Mouse (Mus musculus) gastrocnemius, adult 2 months (tissue): ENCODE measurements around the gene C1qa. TPM values are rescaled to one million over a fixed set of nuclear protein-coding genes. Genes with fewer than 3 reads are reported as not detected.
A peak's percentile ranks its signal among the peaks of the same experiment; 100 is the strongest.

Source experiments
- DNase-seq: peaks from one replicate; pipeline ENCODE4 v3.0.0; 2022
- H3K27ac ChIP-seq: fragments of 200-600 bp; 2 replicates; pipeline ENCODE4 v1.8.1; 2022; ENCODE audit warnings: mild to moderate bottlenecking
- H3K4me3 ChIP-seq: fragments of 200-600 bp; 2 replicates; pipeline ENCODE4 v1.8.1; 2022; ENCODE audit warnings: mild to moderate bottlenecking, moderate library complexity
- CTCF ChIP-seq: fragments of 200-600 bp; IDR thresholded peaks from 2 replicates; pipeline ENCODE4 v1.8.1; 2022; ENCODE audit warnings: antibody characterized with exemption, mild to moderate bottlenecking, moderate library complexity
- intact Hi-C: fragments of 180-260 bp; cut with DNase I; formaldehyde crosslinking; loops from one replicate; pipeline ENCODE4 v1.15.1; 2025
- total RNA-seq, 2 experiments: library from RNA; stranded (reverse); gene quantifications; 2 replicates each; pipeline ENCODE4 v1.2.3; 2021

Gene C1qa
- total RNA-seq, 2 experiments from 2014 or later = 7.0 to 15.8 TPM

GRCm38 (mm10) chr4:136867690-136868345 is 30.8 kb downstream of the C1qa start:
- H3K27ac ChIP-seq = no peak overlapping the region
- intact Hi-C loops = no loop called here
- no peak for TF ChIP-seq CTCF
- no peak for DNase-seq
- no peak overlapping the region for H3K4me3 ChIP-seq

DNA sequence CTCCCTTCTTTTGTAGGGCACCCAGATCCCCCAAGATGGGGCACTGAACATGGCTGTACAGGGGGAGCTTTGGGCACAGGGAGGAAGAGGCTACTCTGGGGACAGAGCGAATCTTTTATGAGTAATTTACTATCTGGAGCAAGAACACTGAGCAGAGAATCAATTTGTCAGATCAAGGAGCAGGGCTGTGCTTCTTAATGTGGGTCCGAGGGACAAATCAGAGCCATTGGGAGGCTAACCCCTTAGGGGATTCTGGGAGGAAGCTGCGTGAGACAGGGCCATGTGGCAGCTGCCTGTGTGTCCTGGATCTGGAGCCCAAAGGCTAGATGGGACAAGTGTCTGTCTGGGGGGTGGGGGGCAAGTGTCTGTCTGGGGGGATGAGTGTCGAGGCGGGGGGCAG is 33.1 kb downstream of the C1qa start:
- intact Hi-C loops = no loop called here
- no peak overlapping the region for H3K4me3 ChIP-seq
- no peak for TF ChIP-seq CTCF
- H3K27ac ChIP-seq = no peak overlapping the region
- no peak for DNase-seq

- H3K4me3 ChIP-seq = no peak overlapping the region
- no peak overlapping the region for H3K27ac ChIP-seq
- intact Hi-C loops = no loop called here
- TF ChIP-seq CTCF = no peak
- DNase-seq = no peak
Measured at GRCm38 (mm10) chr4:136864751-136865470, 33.7 kb downstream of the C1qa start.

- intact Hi-C loops = no loop called here
- no peak overlapping the region for H3K4me3 ChIP-seq
- no peak for TF ChIP-seq CTCF
- no peak for DNase-seq
- no peak overlapping the region for H3K27ac ChIP-seq
Measured at GRCm38 (mm10) chr4:136863517-136863916, 35.1 kb downstream of the C1qa start.

GRCm38 (mm10) chr4:136862411-136862810 is 36.2 kb downstream of the C1qa start:
- no peak overlapping the region for H3K4me3 ChIP-seq
- no peak overlapping the region for H3K27ac ChIP-seq
- intact Hi-C loops = no loop called here
- TF ChIP-seq CTCF = no peak
- no peak for DNase-seq

GRCm38 (mm10) chr4:136861806-136862205 is 36.8 kb downstream of the C1qa start:
- no peak for DNase-seq
- H3K27ac ChIP-seq = no peak overlapping the region
- H3K4me3 ChIP-seq = no peak overlapping the region
- no peak for TF ChIP-seq CTCF
- intact Hi-C loops = no loop called here

GRCm38 (mm10) chr4:136860022-136860421 is 38.6 kb downstream of the C1qa start:
- DNase-seq = no peak
- Histone ChIP-seq H3K4me3 (no peak overlapping the region), H3K27ac (no peak overlapping the region)
- peak; percentile 28; the same call in 1 of the 2 replicates for TF ChIP-seq CTCF
- intact Hi-C loops = no loop called here

DNA sequence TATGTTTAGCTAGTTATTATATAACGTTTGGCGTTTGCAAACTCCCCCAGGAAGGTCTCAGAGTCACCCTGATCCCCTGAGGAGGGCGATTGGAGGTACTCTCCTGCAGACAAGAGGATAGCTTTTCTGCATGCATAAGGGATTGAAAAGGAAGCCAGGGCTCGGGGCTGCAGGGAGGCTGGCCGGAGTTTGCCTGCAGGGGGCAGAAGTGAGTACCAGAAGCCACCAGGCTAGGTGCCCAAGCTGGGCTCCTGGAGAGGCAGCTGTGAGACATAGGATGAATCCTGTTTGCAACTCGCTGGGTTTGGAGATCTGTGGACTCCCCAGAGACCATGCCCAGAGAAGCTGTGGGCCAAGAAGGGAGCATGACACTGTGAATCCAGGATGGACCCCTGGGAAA is 43.5 kb downstream of the C1qa start:
- DNase-seq = no peak
- peak; percentile 43 for TF ChIP-seq CTCF
- no peak overlapping the region for H3K4me3 ChIP-seq
- H3K27ac ChIP-seq = no peak overlapping the region
- intact Hi-C loops = no loop called here

DNA sequence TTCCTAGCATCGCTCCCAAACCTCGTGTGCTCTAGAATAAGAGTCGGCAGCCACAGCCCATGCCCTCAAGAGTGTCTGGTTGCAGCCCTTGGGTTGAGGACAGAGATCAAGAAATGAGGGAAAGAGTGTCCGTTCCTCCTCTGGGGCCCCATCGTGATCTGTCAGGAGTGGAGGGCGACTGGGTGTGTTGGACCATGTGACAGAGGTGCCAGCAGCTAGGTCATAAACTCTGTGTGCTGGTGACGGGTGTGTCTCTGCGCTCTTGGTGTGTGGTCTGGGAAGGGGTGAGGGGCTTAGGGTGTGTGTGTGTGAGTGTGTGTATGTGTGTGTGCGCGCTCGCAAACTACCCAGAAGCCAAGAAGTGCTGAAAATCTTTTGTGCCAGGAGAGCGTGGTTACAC is 45.6 kb downstream of the C1qa start:
- intact Hi-C loops = no loop called here
- H3K4me3 ChIP-seq = no peak overlapping the region
- no peak for DNase-seq
- no peak overlapping the region for H3K27ac ChIP-seq
- TF ChIP-seq CTCF = no peak

GRCm38 (mm10) chr4:136852119-136852518 is 46.5 kb downstream of the C1qa start:
- DNase-seq = no peak
- no peak for TF ChIP-seq CTCF
- Histone ChIP-seq H3K4me3 (no peak overlapping the region), H3K27ac (no peak overlapping the region)
- intact Hi-C loops = no loop called here

GRCm38 (mm10) chr4:136848565-136848964 is 50.0 kb downstream of the C1qa start:
- Histone ChIP-seq H3K4me3 (no peak overlapping the region), H3K27ac (no peak overlapping the region)
- TF ChIP-seq CTCF = no peak
- DNase-seq = no peak
- intact Hi-C loops = no loop called here

GRCm38 (mm10) chr4:136847166-136847565 is 51.4 kb downstream of the C1qa start:
- no peak for TF ChIP-seq CTCF
- intact Hi-C loops = no loop called here
- no peak overlapping the region for H3K27ac ChIP-seq
- no peak overlapping the region for H3K4me3 ChIP-seq
- no peak for DNase-seq

Other genes starting within 250 kb of the C1qa start
- 1 to 10 TPM in 1 of 2 experiments, under 1 TPM in 1; 0.26 to 1.9 TPM for gene Ephb2, start 62.8 kb downstream of the C1qa start, total RNA-seq
- 10 to 100 TPM in 1 of 2 experiments, 1 to 10 TPM in 1; 8.4 to 18.3 TPM for gene C1qb, start 12.6 kb downstream of the C1qa start, total RNA-seq
- 10 to 100 TPM in 1 of 2 experiments, 1 to 10 TPM in 1; 7.6 to 15.4 TPM for gene C1qc, start 5.7 kb downstream of the C1qa start, total RNA-seq
- gene Epha8, start 58.0 kb upstream of the C1qa start, total RNA-seq = not detected
- gene Zbtb40, start 150.0 kb upstream of the C1qa start, total RNA-seq = 1 to 10 TPM; 8.4 to 9.5 TPM